Mouse (Mus musculus): Measurements from ENCODE around the gene Kpna1.

GRCm38 (mm10) chr16:35952628-35953130 is 25.9 kb upstream of the Kpna1 start:
- TF ChIP-seq EP300 (IDR thresholded peaks at IDR 0.05; ENCODE audit: insufficient read depth, low read depth, low read length) (no peak), CTCF (IDR thresholded peaks at IDR 0.05) (no peak), POLR2A (IDR thresholded peaks at IDR 0.05; ENCODE audit: insufficient read depth, low read depth, low read length) (no peak)
